Mouse (Mus musculus) left cerebral cortex, postnatal 14 days (tissue): ENCODE data around the gene Pheta2. TPM values are rescaled to one million over a fixed set of nuclear protein-coding genes. Genes with fewer than 3 reads are reported as not detected.
"Not testable (repeated sequence)": the region's sequence is repeated elsewhere in the genome, so short reads cannot be mapped to it uniquely, and the experiment has no call there.

ENCODE experiments used
- DNase-seq, 2 experiments: peaks; one replicate each; pipeline ENCODE4 v3.0.0; 2021 to 2022; ENCODE audit warnings: low spot score in 2 of 2, mixed read lengths in 1 of 2
- intact Hi-C: fragments of 180-260 bp; cut with DNase I; formaldehyde crosslinking; loops from one replicate; pipeline ENCODE4 v1.15.1; 2025
- total RNA-seq, 2 experiments: library from RNA; stranded (reverse); gene quantifications; 2 replicates each; pipeline ENCODE4 v1.2.3; 2021

Gene Pheta2
- total RNA-seq, 2 experiments from 2014 or later: 1.2 to 1.3 TPM

DNA sequence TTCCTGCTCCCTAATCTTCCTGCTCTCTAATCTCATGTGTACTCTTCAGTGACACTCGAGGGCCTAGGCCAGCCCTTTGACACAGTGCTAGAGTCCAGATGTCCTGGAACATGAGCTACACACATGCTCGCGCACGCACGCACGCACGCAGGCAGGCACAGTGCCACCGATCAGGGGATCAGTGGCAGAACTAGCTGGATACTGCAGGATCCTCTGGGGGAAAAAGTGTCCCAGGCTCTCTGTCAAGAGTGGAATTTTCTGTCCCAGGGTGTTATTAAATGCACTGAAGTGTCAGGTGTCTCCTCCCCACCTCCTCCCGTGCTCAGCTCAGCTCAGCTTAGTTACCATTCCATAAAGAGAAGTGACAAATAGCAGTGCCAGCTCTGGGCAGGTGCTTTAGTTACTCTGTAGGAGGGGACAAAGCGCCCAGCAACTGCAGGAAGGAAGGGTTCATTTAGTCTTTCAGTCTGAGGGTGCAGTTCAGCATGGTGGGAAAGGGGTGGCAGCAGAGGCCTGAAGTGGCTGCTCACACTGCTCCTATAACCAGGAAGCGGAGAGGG is 22.8 kb downstream of the Pheta2 start:
- no peak for DNase-seq
- intact Hi-C loops: no loop called here

DNA sequence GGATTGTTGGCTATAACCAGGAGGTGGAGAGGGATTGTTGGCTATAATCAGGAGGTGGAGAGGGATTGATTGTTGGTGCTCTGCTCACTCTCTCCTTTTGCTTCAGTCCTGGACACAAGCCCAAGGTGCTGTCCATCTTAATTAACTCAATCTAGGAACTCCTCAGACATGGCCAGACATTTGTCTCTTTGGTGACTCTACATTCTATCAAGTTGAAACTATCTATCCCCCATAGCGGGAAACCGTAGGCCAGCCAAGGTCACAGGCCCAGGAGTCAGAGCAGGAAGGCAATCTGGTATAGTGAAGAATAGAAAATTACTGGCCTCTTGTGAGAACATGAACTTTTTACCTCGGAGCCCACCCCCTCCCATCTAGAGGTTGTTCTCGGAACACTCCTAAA is 23.5 kb downstream of the Pheta2 start:
- intact Hi-C loops: no loop called here
- no peak for DNase-seq

DNA sequence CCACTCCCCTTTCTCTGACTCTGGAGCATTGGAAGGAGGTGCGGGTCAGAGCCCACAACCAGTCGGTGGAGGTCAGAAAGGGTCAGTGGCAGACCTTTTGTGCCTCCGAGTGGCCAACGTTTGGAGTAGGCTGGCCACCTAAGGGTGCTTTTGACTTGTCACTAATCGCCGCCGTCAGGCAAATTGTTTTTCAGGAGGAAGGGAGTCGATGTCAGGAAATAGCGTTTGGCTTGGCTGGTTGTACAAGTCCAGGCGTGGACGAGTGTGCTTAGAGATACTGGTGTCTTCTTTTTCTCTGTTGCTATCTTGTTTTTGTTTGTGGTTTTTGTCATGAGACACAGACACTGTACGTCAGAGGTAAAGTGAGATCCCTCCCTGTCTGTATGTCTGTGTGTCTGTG is 25.1 kb downstream of the Pheta2 start:
- intact Hi-C loops, DNase-seq: not testable (repeated sequence)

DNA sequence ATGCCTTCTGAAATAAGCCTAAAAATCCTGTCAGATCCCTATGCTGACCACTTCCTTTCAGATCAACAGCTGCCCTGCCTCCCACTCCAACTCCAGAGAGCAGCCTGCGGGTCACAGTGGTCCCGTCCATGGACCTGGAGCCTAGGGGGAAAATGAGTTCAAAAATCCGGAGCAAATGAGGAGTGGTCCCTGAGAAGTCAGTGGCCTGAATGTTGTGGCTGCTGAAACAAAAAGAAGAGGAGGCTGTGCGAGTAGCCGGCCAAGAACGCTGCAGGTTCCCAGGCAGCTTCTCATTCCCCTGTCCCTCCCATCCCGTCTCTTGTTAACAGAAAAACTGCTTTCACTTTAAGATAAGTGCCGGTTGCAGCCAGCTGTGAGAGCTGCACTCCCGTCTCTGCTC is 25.8 kb downstream of the Pheta2 start:
- DNase-seq, intact Hi-C loops: not testable (repeated sequence)

DNA sequence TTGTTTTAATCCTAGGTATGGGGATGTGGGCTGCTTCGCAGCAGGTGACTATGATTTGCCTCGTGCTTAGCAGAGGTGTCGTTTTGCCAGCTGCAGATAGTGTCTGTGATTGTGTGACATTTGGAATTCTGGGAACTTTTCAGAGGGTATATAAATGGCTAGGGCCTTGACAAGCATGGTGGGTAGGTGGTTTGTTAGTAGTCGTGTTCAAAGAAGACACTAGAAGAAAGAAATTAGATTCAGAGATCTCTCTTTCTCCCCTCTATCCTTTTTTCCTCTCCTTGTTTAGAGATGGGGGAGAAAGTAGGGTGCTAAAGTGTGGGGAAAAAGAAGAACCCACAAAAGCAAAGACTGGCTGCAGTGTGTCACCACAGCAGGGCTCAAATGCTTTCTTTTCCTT is 29.4 kb downstream of the Pheta2 start:
- intact Hi-C loops: no loop called here
- no peak for DNase-seq

DNA sequence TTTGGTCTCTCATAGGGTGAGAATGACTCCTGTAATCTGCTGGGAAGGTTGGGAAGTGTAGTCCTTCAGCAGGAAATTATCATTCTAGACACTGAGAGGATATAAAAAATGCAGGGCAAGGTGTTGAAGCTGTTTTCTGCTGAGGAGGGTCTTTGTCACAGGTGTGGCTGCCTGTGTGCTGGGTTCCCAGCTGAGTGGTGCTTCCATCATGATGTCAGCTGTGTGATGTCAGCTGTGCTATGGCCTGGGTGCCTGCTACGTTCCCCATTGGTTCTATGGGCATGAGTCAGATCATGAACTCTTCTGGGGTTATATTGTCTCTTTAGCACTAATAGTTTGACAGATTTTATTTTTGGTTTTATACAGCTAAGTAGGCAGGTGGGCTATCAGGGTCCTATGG is 30.1 kb downstream of the Pheta2 start:
- no peak for DNase-seq
- intact Hi-C loops: no loop called here

DNA sequence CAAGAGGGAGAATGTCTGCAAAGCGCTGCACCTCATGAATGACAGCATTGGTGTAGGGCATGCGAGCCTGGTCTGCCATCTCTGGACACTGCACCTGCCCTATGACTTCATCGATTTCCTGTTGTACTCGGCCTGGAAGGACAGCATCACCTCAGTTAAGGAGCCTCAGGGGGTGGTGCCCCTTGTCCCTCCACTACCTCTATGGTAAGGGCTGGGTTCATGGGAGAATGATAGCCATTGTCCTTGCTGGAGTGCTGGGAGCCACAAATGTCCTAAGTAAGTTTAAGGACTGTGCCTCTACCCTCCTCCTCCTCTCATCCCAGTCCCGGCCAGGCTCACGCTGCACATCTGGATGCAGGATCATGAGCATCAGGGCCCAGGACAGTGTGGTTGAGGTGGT is 33.7 kb downstream of the Pheta2 start:
- intact Hi-C loops: no loop called here
- no peak for DNase-seq

DNA sequence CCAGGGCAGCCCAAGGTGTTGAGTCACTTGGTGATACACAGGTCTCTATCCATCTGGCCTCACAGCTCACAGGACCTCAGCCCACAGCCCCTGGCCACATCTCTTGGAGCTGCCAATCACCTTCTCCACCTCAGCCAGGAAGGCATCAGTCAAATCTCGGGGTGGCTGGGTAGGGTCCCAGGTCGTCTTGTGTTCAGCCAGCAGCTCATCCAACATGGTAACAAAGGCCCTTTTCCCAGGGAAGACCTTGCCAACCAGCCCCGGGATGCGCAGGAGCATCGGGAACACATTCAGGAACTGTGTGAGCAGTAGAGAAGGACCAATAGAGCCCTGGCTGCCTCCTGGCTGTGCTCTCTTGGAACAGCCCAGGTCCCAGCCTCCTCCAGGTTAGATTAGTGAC is 34.2 kb downstream of the Pheta2 start:
- intact Hi-C loops: no loop called here
- DNase-seq: no peak

DNA sequence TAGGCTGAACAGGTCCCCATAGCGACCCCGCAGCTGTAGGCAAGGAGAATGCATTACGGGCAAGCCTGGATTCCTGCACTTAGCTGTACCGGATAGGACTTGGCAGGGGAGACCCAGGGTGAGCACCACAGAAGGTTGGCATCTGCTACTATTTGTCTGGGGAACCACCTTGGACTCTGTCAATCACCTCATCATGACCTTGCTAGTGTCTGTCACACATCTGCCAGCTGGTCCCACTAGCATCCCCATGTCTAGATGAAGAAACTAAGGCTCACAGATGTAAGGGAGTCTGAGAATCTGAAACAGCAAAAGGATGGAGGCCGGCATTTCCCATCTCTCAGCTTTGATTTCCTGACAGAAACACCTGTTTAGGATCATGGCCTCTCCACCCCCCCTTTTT is 35.7 kb downstream of the Pheta2 start:
- intact Hi-C loops: no loop called here
- DNase-seq: no peak

DNA sequence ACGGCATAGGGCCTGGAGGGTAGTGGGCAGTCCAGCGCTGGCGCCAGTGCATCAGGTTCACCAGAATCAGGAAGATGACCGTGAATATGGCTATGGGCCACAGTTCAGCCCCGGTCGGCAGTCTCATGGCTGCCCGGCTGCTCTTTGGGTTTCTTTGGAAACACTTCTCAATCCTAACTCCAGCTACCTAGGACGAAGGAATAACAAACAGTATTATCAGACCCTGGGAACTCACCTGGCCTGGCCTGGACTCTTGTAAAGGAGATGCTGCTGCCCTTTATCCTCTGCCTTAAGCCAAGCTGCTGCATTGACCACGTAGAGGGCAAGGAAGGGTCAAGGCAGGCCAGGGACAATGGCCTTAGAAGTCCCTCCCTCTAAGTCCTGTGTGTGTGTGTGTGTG is 37.1 kb downstream of the Pheta2 start:
- intact Hi-C loops: loop anchor here (5.0 kb wide), 1 partner anchor 41 kb away; no protein-coding TSS in a partner anchor
- no peak for DNase-seq

DNA sequence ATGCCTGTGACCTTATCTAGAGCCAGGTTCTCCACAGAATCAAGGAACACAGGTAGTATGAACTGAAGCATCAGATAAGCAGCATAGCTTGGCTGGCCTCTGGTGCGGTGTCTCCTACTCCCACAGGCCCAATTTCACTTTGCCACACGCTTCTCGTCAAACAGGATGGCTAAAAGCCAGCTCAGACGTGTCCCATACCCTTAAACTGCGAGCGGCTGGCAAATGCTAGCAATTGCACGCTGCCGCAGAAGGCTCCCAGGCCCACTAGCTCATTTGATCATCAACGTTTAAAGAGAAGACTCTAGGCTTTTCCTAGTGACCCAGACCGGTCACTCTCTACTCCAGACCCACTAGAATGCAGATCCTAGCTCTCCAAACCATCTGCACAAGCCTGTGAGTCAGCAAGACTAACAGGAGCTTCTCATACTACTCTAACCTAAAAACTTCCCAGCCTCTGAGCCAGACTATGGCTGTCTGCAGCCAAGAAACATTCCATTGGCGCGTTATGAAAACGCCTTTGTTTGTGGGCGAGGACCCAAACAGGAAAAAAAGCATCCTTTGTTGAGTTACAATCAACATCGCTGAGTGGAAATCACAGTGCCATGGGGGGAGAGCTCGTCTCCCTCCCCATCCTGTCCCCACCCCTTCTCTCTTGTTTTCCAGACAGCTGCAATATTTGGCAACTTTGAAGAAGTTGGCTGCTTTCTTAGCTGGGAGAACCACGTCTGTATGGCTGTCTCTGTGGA is 37.8 kb downstream of the Pheta2 start:
- intact Hi-C loops: loop anchor here (5.0 kb wide), 1 partner anchor 41 kb away; no protein-coding TSS in a partner anchor
- peak; percentile 41 to 80 for DNase-seq

DNA sequence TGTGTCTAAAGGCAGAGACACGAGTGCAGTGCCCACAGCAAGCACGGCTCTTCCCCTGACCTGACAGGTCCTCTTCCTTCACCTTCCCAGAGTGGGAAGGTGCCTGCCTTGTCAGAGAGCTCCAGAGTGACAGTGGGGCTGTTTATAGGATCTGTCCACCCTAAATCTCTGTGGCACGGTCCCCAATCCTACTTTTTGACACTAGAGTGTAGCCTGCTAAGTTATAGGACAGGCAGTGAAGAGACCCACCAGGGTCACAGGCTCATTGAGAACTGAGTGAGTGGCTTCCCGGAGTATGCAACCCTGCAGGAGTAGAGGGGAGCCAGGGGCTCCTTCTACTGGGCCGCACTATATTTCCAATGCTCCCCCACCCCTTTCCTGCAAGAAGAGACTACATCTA is 39.0 kb downstream of the Pheta2 start:
- no peak for DNase-seq
- intact Hi-C loops: loop anchor here (5.0 kb wide), 1 partner anchor 40 kb away; no protein-coding TSS in a partner anchor

DNA sequence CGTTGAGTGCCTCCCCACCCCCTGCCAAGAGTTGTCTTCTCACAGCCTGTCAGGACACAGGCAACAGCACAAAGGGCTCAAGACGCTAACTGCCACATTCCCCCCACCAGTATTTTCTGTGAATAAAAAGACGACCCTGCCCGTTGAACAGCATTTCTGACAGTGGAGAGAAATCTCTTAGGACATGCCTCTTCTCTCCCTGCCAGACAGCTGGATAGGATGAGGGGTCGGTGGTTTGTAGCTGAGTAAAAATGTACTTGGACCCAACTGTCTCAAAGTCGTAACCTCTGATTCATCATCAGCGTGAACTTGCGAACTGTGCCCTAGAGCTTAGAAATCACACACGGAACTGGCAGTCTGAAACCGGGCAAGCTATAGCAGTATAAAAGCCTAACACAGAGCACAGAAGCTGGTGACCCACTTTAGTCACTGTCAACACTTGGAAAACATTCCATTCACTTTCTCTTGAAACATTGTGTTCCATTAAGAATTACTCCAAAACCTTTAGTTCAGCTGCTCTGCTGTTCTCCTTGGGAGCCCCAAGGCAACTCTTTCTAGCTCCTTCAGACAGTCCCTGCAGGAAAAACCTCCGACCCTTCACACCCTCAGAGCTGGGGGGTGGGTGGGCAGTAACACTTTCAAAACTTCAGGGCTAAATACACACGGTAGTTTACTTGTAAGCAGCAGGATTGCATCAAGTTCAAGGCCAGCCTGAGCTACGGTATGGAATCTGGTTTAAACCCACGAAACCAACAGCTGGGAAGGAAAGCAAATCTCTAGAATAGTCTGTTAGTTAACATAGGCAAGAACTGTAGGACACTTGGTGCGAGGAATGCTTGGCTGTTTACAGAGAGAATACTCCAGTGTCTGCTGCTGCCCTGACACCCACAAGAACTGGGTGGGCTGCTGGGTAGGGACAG is 39.8 kb downstream of the Pheta2 start:
- peak in 1 of 2 experiments; percentile 42 for DNase-seq
- intact Hi-C loops: loop anchor here (5.0 kb wide), 1 partner anchor 39 kb away; no protein-coding TSS in a partner anchor

DNA sequence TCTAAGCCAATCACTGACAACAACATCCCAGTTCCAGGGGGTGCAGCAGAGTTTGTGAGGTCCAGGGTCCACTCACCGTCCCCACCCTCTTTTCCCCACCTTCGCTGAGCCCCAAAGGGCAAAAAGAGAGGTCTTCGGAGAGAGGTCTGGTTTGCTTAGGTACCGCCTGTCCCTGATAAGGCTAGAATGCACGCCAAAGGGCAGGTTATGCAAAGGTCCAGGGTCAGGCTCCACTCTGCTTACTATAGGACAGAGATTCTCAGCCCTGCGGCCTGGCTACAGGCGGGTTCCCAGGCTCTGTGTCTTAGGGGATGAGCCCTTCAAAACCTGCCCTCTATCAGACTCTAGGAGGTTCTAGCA is 40.7 kb downstream of the Pheta2 start:
- intact Hi-C loops: loop anchor here (5.0 kb wide), 1 partner anchor 38 kb away; no protein-coding TSS in a partner anchor
- DNase-seq: no peak

DNA sequence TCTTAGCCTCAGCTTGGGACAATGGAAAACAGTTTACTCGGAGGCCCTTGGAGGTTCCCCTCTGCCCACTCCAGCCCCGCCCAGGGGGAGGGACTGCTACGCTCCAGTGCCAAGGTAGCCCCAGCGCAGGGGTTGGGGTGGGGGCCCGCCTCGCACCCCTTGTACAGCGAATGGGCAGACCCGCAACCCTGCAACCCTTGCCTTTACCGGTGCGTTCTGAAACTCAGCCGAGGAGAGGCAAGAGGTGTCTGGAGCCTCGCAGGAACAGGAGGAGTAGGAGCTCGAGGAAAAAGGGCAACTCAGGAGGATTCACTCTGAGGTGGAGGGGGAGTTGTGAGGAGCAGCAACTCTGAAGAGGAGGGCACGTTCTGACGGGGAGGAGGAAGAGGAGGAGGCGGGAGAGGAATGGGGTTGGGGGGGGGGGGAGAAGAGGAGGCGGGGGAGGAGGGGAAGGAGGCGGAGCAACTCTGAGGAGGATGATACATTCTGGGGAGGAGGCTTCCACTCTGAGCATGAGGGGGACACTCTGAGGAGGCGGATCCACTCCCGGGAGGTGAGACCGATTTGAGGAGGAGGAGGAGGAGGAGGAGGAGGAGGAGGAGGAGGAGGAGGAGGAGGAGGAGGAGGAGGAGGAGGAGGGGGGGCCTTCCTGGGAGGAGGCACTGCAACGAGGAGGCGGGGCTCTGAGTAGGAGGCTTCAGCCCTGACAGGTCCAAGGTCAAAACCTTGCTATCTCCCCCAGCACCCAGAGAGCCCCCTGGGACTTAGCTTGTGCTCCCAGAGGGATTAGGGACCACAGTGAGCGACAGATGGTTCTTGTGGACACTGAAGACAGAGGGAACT is 41.4 kb downstream of the Pheta2 start, which contains the start of gene Cyp2d22:
TSS of gene Cyp2d22 (minus strand) at position 390 of the 843 bp plus-strand sequence.
- DNase-seq: no peak
- intact Hi-C loops: loop anchor here (5.0 kb wide), 1 partner anchor 37 kb away; no protein-coding TSS in a partner anchor

DNA sequence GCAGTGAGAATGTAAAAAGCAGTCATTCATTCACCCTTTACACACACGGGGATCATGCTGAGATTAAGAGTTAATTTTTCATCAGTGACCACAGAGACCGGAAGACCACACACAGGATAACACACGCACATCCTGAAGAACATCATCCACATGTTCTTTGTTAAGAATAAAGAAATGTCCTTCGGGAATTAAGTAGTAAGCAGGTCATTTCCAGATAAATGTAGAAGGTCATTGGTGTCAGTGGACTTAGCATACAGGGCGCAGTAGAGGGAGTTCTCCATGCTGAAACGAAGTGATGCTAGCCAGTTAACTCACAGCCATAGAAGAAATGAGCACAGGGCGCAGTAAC is 41.9 kb downstream of the Pheta2 start:
- no peak for DNase-seq
- intact Hi-C loops: no loop called here

DNA sequence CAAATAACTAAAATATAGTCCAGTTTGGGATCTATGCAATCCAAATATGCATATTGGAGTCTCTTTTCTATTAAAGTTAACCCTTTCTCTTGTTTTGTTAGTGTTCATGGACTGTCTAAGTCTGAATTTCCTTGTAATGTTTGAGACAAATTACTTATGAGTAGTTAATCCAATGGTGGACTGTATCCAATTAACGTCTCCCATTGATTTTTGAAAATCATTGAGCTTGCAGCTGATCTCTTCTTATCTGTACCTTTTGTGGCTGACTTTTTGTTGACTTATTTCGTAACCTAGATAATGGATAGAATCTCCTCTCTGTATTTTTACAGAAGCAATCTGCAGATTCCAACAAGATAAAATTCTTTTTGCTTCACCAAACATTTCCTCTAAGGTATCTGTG is 43.7 kb downstream of the Pheta2 start:
- intact Hi-C loops: no loop called here
- no peak for DNase-seq

DNA sequence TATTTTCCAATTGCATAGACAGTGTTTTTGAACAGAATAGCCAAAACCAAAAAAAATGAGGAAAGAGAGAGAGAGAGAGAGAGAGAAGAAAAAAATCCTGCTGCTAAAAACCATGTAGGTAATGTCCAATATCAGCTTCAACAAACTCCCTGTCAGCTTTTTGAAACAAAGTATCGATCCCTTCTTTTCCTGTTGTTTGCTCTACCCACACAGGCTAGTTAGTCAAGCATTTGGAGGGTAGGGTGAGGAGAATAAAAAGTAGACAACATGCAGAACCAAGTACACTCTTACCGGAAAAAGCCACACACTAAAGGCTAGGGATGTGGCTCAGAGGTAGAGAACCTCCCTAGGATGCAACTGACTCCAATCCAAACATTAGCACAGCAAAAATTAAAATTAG is 47.0 kb downstream of the Pheta2 start:
- intact Hi-C loops: no loop called here
- DNase-seq: no peak

DNA sequence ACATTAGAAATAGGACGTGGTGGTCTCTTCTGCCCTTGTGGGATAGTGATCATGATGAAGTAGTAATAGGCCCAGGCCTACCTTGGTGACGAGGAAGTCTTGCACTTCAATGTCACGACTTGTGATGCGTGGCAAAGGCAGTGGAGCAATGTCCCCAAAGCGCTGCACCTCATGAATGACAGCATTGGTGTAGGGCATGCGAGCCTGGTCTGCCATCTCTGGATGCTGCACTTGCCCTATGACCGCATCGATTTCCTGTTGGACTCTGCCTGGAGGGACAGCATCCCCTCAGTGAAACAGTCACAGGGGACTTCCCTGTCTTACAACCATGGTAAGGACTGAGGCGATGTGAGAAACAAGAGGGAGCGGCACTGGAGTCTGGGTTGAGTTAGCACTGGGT is 51.2 kb downstream of the Pheta2 start:
- intact Hi-C loops, DNase-seq: not testable (repeated sequence)
